ENCODE assay signal across 17 mouse cellular contexts in genomic region chr10:116175324-116175883, GRCm38 (mm10).
A peak's percentile ranks its signal among the peaks of the same experiment; 100 is the strongest.
DNase-seq lines count a peak whose midpoint lies in the region; ATAC-seq and TF ChIP-seq lines count a peak whose summit lies in the region.
"Had no signal": no experiment of that assay in that cellular context is flagged by ENCODE, and none has a peak within 500 bp of the region (broad histone marks: within the 10 kb centered on the region; RNA-seq: fewer than 3 reads in every experiment).

No protein-coding gene starts in this region.

- no peak for DNase-seq in kidney, postnatal 10 days
- DNase-seq in forebrain, postnatal 0 days = no peak
- no peak for DNase-seq in left cerebral cortex, postnatal 14 days (ENCODE audit: low spot score in 2 of 2)
- no peak for DNase-seq in lung, postnatal 14 days
- DNase-seq: cerebellum, adult 9-11 months; kidney, adult 2 months; right cerebral cortex, postnatal 25 days; thymus, postnatal 4 days had no signal

- no peaks in the 10 kb centered on the region for H3K9me3 ChIP-seq in kidney, embryonic 16.5 days (ENCODE audit: low read length)
- H3K9me3 ChIP-seq in forebrain, postnatal 0 days (ENCODE audit: low read length) = no peaks in the 10 kb centered on the region
- H3K9me3 ChIP-seq: hindbrain, embryonic 10.5 days; liver, embryonic 15.5 days; neural tube, embryonic 15.5 days had no signal

- H3K4me1 ChIP-seq in kidney, embryonic 16.5 days (ENCODE audit: insufficient read depth, low read length) = peaks cover 6% of the 10 kb centered on the region
- no peaks in the 10 kb centered on the region for H3K4me1 ChIP-seq in forebrain, postnatal 0 days (ENCODE audit: insufficient read depth)
- H3K4me1 ChIP-seq: liver, embryonic 15.5 days had no signal

- H3K27ac ChIP-seq in kidney, embryonic 16.5 days (ENCODE audit: low read length) = no peak overlapping the region
- H3K27ac ChIP-seq in forebrain, postnatal 0 days (ENCODE audit: low read depth, low read length) = no peak overlapping the region
- H3K27ac ChIP-seq: hindbrain, embryonic 10.5 days; left cerebral cortex, adult 2 months; liver, embryonic 15.5 days; neural tube, embryonic 15.5 days had no signal

- peak; percentile 71 for ATAC-seq in kidney, embryonic 16.5 days (ENCODE audit: low FRiP score, low TSS enrichment)
- peak; percentile 77 for ATAC-seq in common myeloid progenitor, adult 5-6 weeks (replicated peaks; ENCODE audit: low read depth, poor library complexity, severe bottlenecking)
- ATAC-seq in forebrain, postnatal 0 days = no peak
- ATAC-seq in megakaryocyte-erythroid progenitor cell, adult 5-6 weeks (replicated peaks; ENCODE audit: low FRiP score, low TSS enrichment, poor library complexity, severe bottlenecking) = 0 out of 2 replicates have a peak, but pooled peaks have one; percentile 41
- no peak for ATAC-seq in frontal cortex, adult (ENCODE audit: low TSS enrichment)
- ATAC-seq: lung, postnatal 0 days had no signal

- WGBS in kidney, embryonic 16.5 days = 32% methylated on average over 10 of the region's 10 CpGs
- WGBS in forebrain, postnatal 0 days = 37% methylated on average over 10 of the region's 10 CpGs

- H3K4me2 ChIP-seq in kidney, embryonic 16.5 days (replicated peaks; ENCODE audit: low read depth, low read length) = peak overlapping the region; percentile 15; the same call in 1 of the 2 replicates
- H3K4me2 ChIP-seq in forebrain, postnatal 0 days (ENCODE audit: low read depth) = peak overlapping the region; percentile 8; the same call in 1 of the 2 replicates
- H3K4me2 ChIP-seq: liver, embryonic 15.5 days; neural tube, embryonic 15.5 days had no signal

- TF ChIP-seq CTCF in forebrain, postnatal 0 days (IDR thresholded peaks at IDR 0.05; ENCODE audit: low read depth) = no peak

- intact Hi-C loops in left cerebral cortex, postnatal 14 days (cut with DNase I) = no loop called here

- no peak overlapping the region for H3K9ac ChIP-seq in kidney, embryonic 16.5 days (replicated peaks; ENCODE audit: low read length)
- no peak overlapping the region for H3K9ac ChIP-seq in forebrain, postnatal 0 days
- H3K9ac ChIP-seq: liver, embryonic 15.5 days; neural tube, embryonic 15.5 days had no signal

- H3K27me3 ChIP-seq in kidney, embryonic 16.5 days (ENCODE audit: insufficient read depth, low read length) = no peaks in the 10 kb centered on the region
- no peaks in the 10 kb centered on the region for H3K27me3 ChIP-seq in forebrain, postnatal 0 days (ENCODE audit: insufficient read depth, low read length)
- H3K27me3 ChIP-seq: liver, embryonic 15.5 days; neural tube, embryonic 15.5 days had no signal

- H3K36me3 ChIP-seq in kidney, embryonic 16.5 days (ENCODE audit: insufficient read depth, low read length) = no peaks in the 10 kb centered on the region
- no peaks in the 10 kb centered on the region for H3K36me3 ChIP-seq in forebrain, postnatal 0 days (ENCODE audit: insufficient read depth)
- H3K36me3 ChIP-seq: hindbrain, embryonic 10.5 days; liver, embryonic 15.5 days; neural tube, embryonic 15.5 days had no signal

- H3K4me3 ChIP-seq in kidney, embryonic 16.5 days (ENCODE audit: low read length) = no peak overlapping the region
- no peak overlapping the region for H3K4me3 ChIP-seq in forebrain, postnatal 0 days (ENCODE audit: low read depth, low read length)
- H3K4me3 ChIP-seq: hindbrain, embryonic 10.5 days; left cerebral cortex, adult 2 months; liver, embryonic 15.5 days; neural tube, embryonic 15.5 days had no signal

Comparison
In these comparisons a context has a peak if more than half of its experiments do, and no peak if none do; other contexts are left out.
1. ATAC-seq: peak in kidney, embryonic 16.5 days (single experiment), common myeloid progenitor, adult 5-6 weeks (single experiment) and megakaryocyte-erythroid progenitor cell, adult 5-6 weeks (single experiment); none in forebrain, postnatal 0 days (single experiment) and frontal cortex, adult (single experiment).